Mouse (Mus musculus): Measurements from ENCODE around the gene Gabrr2.
A peak's percentile ranks its signal among the peaks of the same experiment; 100 is the strongest.

- TF ChIP-seq REST (IDR thresholded peaks at IDR 0.05; ENCODE audit: insufficient read depth, insufficient read length), result no peak
- TF ChIP-seq POLR2A (IDR thresholded peaks at IDR 0.05; ENCODE audit: insufficient read length, low read depth), result no peak
- TF ChIP-seq SRF (IDR thresholded peaks at IDR 0.05; ENCODE audit: control insufficient read depth, insufficient read length, low read depth), result no peak
- TF ChIP-seq MAX (IDR thresholded peaks at IDR 0.05; ENCODE audit: low read depth), result no peak
- no peak for TF ChIP-seq POLR2AphosphoS2 (IDR thresholded peaks at IDR 0.05; ENCODE audit: insufficient read length, low read depth)
- peak in 1 of 3 experiments; percentile 56 for TF ChIP-seq MYOG (IDR thresholded peaks at IDR 0.05; ENCODE audit: control insufficient read depth in 1 of 3, insufficient read depth in 1 of 3, insufficient read length in 2 of 3, low read depth in 2 of 3)
- no peak for TF ChIP-seq USF1 (IDR thresholded peaks at IDR 0.05; ENCODE audit: low read depth)
These were observed 4.7 kb upstream of the Gabrr2 start for GRCm38 (mm10) chr4:33057890-33058687.
